Mouse (Mus musculus): Measurements from ENCODE around the gene Slc2a3.
"Not testable (repeated sequence)": the region's sequence is repeated elsewhere in the genome, so short reads cannot be mapped to it uniquely, and the experiment has no call there.

Slc2a3 gene

DNA sequence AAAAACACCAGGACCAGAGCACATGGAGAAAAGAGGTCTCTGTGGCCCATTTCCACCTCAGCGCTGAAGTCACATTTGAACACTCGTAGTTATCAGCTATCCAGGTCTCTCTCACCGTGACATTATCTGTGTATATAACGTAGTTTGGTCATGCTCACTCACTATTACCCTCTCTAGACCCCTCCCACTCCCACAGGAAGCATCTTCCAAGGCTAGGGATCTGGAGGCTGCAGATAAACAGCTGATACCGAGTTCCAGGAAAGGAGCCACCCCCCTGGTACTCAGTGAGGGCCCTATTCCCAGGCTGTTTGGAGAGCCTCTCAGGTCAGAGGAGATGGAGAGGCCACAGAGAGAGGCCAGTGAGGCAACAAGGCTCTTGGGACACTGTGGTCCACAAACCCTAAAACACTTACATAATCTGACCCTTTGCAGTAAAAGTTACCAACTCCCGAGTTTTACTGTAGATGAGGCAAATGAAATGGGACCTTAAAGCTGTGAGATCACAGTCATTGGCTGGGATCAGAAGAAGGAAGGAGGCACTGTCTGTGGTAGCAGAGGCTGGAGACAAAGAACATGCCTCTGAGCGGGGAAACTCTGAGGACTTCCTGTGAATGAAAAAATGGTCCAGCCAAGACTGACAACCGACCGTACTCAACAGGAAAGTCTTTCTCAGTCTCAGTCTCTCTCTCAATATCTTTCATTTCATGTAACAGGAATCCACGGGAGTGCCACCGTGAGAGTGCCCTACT is 38.3 kb downstream of the Slc2a3 start:
- no peak for DNase-seq

DNA sequence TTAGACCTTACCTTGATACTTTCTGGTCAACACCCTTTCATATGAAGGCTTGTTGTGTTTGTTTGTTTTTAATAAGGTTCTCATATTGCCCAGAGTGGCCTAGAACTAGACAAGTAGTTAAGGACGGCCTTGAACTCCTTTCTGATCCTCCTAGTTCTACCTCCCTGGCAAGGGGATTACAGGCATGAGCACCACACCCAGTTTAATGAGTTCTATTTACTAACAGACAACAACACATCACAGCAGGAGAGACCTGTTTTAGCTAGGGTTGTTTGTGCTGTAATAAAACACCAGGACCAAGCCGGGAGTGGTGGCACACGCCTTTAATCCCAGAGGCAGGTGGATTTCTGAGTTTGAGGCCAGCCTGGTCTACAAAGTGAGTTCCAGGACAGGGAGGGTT is 39.0 kb downstream of the Slc2a3 start:
- no peak for DNase-seq

DNA sequence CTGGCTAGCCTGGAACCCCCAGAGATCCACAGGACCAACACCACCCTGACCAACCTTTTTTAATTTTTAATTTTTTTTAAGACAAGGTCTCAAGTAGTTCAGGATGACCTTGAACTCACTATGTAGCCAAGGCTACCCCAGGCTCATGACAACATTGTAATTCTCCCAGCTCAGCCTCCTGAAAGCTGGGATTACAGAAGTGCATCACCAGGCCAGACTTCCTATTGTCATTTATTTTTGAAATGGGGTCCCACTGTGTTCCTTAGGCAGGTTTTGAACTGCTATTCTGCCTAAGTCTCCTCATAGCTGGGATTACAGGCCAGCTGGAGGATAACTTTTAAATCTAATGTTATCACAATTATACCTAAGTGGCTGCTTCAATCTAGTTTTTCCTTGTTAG is 39.5 kb downstream of the Slc2a3 start:
- DNase-seq, result no peak

DNA sequence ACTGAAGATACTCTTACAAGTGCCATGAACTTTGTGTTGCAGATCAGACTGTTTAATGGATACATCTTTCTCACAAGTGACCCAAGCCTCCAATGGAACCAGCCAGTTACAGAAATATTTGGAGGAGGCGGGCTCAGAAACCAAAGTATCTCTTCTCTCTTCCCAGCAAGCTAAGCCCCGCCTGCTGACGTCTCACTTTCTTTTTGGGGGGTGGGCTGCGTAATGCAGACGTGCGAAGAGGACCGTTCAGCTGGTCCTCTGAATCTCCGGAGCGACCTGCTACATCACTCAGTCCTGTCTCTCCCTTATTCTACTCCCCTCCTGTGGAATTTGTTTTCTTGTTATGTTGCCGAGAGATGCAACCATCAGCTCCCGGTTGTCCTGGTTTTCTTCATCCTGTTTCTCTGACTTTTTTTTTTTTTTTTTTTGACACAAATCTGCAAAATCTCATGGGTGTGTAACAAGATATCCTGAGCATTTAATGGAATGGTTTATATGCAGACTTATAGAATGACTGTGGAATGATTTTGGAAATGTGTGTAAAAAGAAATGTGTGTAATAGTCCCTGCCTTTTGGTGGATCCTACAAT is 40.3 kb downstream of the Slc2a3 start:
- peak; percentile 91 for DNase-seq

DNA sequence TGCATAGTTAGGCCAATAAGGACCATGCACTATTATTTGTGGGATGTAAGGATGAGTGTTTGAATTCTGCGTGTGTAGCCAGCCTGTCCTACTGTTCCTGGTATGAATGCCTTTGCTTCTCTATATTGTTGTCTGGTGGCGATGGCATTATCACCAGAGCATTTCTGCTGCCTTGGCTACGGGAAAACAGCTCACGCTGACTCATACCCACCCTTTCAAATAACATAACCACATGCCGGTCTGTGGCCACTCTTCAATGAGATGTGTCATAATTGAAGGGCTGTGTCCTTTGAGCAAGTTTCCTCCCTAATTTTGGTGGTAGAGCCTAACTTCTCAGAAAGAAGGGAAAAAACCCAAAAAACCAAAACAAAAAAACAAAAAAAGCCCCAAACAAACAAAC is 42.7 kb downstream of the Slc2a3 start:
- DNase-seq, result no peak

DNA sequence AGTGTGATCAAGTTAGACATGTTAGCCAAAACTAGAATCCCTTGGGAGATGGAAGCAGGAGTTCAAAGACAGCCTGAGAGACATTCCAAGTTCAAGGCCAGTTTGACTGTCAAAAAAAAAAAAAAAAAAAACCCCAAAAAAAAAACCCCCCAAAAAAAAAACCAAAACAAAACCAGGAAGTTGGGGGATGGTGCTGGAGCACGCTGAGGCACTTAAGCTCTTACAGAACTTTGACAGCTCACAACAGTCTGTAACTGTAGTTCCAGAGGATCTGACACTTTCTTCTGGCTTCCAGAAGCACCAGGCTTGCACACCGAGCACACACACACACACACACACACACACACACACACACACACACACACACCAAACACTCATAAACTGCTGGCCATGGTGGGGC is 45.5 kb downstream of the Slc2a3 start:
- DNase-seq, result no peak

DNA sequence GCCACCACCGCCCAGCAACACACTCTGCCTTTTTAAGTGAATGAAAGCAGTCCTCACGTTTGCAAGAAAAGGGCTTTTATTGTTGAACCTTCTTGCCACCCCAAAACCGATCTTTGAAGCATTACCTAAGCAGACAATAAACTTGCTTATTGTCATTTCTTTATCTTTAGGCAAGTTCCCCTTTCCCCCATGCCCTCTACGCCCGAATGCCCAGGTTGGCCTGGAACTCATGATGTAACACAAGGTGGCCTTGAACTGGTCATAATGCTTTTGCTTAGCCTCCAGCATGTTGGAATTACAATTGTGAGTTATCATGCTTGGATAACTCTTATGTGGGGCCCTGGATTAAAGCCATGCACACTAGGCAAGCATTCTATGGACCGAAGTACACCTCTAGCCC is 50.9 kb downstream of the Slc2a3 start:
- no peak for DNase-seq

DNA sequence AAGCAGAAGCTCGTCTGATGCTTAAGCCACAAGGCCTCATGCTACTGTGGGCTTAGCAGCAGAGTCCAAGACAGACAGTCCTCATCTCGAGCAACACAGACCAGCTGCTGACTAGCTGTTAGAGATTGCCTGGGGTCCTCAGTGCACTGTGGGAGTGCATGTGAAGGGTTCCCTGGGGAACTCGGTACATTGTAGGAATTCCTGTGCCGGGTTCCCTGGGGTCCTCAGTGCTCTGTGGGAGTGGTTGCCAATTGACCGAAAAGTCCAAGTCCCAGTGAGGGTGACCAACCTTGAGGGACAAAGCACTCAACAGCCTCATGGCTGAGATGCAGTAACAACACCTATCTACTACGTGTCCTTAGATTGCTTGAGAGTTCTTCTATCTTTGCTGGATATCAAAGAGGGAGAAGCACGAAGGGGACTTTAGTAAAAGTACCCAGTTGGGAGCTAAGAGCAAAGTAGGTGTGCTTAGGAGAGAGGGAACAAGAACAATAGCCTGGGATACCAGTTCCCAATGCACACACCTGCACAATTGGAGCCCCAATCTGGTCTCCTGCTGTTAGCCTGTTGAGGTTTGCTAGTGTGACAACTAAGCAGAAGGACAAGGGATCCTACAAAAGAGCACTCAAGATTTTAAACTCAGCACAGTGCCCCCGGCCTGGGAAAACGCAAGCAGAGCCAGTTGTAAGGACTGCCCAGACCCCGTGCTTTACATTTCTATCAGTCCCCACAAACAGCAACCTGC is 56.8 kb downstream of the Slc2a3 start:
- DNase-seq, result no peak

DNA sequence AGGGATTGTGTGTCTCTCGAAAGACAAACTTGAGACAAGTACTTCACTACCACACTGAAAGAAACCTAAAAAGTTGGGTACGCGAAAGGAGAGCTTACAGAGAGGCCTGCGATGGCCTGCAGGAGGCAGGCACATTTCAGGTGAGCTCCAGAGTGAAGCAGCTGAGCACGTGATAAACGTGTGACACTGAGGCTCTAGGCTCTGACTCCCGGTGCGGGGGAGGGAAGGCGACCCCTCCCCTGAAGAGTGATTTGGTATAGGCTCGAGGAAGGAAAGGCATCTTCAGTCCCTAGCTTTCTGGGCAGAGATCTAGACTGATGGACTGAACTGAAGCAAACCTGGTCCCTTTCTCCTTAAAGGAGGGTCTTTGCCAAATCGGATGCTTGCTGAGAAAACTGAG is 58.1 kb downstream of the Slc2a3 start:
- no peak for DNase-seq

DNA sequence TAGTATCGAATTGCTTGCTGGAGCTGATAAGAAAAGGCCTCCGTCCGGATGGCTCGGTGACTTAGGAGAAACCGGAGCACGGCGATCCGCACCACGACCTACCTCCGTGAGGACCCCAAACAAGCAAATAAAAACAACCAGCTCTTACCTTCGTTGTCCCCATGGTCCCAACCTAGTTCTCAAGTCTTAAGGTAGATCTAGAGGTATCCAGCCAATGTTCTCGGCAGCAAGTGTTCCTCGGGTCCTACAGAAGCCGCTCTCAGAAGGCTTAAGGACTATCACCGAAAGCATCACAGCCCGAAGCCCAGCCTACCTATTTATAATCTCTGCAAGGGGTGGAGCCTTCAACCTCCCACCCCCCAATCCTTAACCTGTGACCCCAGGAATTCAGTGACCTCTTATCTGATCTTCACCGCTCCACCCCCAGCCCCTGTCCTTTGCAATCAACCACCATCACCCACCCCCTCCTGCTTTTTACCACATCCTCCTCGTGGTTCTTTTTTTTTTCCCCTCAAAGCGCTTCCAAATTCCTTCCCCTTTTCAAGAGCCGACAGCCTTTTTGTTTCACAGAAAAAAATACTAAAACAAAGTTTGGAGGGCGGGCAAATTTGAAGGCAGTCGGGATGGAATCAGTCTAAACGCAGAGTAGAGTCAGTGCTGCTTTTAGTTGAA is 59.1 kb downstream of the Slc2a3 start:
- DNase-seq, result peak; percentile 67

DNA sequence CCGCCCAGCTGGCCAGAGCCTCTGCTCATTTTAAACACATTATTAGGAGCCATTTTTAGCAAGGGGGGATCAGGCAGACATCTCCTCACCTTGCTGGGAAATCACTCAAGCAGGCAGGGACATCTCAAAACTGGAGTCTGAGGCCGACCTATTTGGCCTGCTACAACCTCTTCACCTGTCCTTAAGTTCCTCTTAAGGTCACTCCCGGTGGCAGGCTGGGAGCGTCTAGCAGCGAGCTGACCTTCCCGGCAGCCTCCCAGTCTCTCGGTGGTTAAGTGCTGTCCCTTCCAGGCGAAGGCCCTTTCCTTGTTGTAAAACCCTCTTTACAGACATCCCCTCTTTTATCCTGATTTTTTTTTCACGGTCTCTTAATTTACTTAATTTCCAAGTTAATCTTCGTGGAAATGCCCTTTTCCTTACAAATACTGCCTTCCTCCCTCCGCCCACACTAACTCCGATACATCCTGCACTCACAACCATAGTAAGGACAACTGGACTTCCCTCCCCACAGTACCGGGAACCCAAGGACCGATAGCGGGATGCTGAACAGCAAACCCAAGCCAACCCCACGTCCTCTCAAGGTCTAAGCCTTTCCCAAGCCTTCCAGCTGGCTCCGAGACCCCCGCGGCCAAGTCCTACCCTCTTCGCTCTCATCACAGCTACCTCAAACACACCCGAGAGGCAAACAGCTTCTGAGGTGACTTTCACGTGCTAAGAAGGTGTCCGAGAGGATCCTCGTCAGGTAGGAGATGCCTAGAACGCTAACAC is 59.8 kb downstream of the Slc2a3 start:
- DNase-seq, result no peak

DNA sequence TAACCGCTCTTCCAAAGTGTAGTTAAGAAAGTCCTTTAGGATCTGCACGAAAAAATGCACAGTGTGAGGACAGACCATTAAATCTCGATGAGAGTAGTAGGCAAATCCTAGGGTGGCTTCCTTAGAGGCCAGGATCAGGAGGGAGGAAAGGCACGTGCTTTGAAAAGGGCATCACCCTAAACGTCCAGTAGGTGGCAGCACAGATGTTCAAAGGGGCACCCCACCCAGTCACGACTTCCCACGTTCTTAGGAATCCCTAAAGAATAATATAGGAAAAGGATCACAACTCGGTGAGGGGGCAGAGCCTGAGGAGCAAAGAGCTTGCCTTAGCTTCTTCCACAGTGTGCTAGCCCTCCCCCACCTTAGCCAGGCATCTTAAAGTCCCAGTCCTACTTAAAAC is 61.5 kb downstream of the Slc2a3 start:
- DNase-seq, result peak; percentile 77

DNA sequence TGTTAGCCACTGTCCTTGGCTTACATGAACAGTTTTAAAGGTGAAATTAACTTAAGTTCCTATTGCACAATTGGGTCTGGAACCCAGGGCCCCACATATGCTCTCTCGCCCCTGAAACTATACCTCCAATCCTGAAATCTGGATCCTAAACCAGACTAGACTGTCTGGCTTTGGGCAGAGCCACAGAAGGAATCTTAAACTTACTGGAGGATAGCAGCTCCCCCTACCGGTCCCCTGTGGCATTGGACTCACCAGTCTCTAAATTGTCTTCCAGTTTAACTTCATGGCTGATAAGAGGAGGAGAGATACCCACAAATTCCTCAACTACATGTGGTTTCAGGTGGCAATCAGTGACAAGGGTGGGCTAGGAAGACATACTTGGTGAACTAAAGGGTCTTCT is 81.5 kb downstream of the Slc2a3 start:
- DNase-seq, result peak; percentile 72

DNA sequence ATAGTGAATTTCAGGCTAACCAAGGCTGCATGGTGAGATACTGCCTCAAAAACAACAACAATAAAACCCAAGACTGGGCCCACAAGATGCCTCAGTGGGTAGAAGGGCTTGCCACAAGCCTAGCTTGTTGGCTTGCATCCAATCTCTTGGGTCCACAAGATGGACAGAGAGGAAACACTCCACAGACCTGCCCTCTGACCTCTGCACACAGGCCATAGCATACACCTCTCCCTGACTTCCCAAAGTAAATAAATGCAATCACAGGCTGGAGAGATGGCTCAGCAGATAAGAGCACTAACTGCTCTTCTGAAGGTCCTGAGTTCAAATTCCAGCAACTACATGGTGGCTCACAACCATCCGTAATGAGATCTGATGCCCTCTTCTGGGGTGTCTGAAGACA is 83.2 kb downstream of the Slc2a3 start:
- DNase-seq, result not testable (repeated sequence)

DNA sequence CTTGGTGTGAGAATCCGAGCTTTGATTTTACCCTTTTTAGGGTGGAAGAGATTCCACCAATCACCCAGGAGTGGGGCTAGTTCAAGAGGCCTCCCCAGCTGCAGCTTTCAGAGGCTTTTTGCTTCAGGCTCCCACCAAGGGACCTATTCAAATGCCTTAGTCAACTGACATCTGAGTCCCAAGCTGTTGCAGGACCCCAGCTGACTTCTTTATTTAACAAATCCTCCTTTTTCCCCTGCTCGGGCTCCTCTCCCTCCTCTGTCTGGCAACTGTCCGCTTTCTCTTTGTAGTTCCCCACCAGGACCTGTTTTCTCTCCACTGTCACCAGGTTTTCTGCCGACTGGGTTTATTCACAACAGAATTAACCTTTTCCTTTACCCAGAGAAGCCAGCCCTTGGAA is 85.6 kb downstream of the Slc2a3 start:
- DNase-seq, result no peak

DNA sequence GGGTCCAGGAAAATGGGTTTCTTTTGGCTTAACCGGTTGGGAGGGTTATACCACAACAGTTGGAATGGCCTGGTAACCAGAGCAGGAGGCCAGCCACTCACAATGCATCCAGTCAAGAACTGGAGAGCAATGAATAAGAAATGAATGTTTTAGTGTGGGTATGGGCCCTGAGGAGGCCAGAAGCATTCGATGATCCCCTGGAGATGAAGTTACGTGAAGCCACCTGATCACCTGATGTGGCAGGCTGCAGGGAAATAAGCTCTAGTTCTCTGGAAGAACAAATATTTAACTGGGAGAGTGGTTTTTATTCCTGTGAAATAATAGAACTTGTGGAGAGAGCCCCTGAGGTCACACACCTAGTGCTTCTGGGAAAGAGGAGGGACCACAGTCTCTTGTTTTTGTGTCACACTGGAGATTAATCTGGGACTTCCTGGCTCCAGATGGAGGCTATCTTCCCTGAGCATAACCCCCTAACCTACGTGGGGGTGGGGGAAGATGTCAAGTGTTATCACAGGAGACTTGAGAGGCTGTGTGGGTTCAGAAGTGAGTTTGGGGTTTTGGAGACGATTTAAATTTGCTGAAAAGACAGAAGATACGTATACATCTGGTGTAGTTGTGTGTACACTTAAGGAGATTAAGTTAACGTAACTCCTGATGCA is 86.6 kb downstream of the Slc2a3 start:
- DNase-seq, result no peak

DNA sequence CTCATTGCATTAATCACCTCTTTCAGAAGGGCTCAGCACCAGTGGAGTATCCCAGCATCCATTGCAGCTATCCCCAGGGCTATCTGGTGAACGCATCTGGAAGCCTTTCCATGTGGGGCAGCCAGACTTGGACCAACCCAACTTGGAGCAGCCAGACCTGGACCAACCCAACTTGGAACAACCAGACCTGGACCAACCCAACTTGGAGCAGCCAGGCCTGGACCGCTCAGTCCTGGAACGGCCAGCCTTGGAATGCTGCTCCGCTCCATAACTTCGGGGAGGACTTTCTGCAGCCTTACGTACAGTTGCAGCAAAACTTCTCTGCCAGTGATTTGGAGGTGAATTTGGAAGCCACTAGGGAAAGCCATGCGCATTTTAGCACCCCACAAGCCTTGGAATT is 88.3 kb downstream of the Slc2a3 start:
- DNase-seq, result not testable (repeated sequence)

DNA sequence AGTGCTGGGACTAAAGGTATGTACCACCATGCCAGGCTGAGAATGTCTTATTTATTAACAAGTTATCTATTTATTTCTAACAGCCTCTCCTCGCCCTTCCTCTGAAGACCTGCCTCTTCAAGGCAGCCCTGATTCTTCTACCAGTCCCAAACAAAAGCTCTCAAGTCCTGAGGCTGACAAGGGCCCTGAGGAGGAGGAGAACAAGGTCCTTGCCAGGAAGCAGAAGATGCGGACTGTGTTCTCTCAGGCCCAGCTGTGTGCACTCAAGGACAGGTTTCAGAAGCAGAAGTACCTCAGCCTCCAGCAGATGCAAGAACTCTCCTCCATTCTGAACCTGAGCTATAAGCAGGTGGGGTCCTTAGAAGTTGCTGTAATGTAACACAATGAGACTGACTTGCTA is 90.0 kb downstream of the Slc2a3 start:
- DNase-seq, result no peak

DNA sequence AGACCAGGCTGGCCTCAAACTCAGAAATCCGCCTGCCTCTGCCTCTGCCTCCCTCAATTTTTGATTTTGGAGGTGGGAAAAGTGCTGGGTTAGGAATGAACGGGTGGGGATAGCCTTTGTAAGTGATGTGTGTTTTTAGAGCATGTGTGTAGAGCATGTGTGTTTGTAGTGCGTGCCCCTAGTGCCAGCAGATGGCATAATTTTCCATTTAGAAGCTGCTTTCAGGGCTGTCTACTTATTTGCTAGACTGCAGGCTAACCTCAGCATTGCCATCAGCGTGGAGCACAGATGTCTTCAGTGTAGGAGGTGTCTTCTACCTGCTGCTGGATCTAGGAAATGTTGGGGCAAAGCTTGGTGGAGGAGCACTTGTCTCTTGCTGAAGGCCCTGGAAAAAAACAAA is 92.6 kb downstream of the Slc2a3 start:
- DNase-seq, result no peak

DNA sequence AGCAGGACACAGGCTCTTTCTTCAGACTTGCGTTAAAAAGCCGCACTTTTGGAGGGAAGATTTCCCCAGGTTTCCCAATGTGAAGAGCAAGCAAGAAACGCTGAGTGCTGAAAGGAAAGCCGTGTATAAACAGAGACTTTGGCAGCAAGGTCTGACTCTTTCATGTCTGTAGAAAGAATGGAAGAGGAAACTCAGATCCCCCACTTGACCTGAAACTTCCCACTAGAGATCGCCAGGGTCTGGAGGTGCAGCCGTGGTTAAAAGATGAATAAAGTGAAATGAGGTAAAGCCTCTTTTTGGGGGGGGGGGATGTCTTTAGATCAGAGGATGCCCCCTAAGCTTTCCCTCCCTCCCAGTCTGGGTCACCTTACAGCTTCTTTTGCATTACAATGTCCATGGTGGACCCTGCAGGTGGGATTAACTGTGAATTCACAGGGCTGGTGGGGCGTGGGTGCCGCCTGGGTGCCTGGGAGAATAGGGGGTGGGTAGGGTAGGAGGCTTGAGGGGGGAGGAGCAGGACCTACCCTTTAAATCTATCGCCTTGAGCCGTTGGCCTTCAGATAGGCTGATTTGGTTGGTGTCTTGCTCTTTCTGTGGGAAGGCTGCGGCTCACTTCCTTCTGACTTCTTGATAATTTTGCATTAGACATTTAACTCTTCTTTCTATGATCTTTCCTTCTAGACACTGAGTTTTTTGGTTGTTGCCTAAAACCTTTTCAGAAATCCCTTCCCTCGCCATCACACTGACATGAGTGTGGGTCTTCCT is 94.2 kb downstream of the Slc2a3 start, which contains the start of gene Nanog:
TSS of gene Nanog (plus strand) at position 454 of the 765 bp plus-strand sequence.
- DNase-seq, result no peak

DNA sequence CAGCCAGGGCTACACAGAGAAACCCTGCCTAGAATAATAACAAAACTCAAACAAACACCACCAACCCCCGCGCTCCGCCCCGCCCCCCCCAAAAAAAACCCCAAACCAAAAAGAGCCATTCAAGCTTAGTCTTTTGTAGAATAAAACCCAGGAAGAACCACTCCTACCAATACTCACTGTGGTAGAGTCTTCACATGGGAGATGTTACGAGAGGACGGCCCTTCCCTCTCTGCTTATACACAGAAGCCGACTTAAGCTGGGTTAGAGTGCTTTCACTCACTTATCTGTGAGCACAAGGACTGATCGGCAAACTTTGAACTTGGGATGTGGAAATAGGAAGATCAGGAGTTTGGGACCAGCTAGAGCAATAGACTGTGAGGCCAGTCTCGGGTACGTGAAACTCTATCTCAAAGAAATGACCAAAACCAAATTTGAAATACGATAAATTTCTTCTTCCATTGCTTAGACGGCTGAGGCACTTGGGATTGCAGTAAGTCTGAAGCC is 95.1 kb downstream of the Slc2a3 start:
- DNase-seq, result no peak

Measured in right cerebral cortex, adult 18-20 months (tissue).